Mouse (Mus musculus) megakaryocyte-erythroid progenitor cell, adult 5-6 weeks (primary cell): ENCODE data around the gene Insrr. TPM values are rescaled to one million over a fixed set of nuclear protein-coding genes. Genes with fewer than 3 reads are reported as not detected.
"Not testable (repeated sequence)": the region's sequence is repeated elsewhere in the genome, so short reads cannot be mapped to it uniquely, and the experiment has no call there.

ENCODE experiments used
- ATAC-seq: replicated peaks from 2 replicates; pipeline ENCODE4 v1.8.0; 2016; ENCODE audit warnings: mild to moderate bottlenecking, inconsistent platforms; ENCODE audit not compliant: severe bottlenecking, poor library complexity, low FRiP score, low TSS enrichment
- total RNA-seq, 2 experiments: library from RNA; stranded (forward) in 1 of 2; stranded (reverse) in 1 of 2; fragments of 200-1000, 215-1000 nt in 1 of 2; fragments of >200 nt in 1 of 2; fragmentation: Nextera tagmentation in 1 of 2; gene quantifications; 2 replicates each; pipeline ENCODE4 v1.2.3; 2014 to 2017

Gene Insrr
- total RNA-seq, 2 experiments from 2014 or later: not detected

DNA sequence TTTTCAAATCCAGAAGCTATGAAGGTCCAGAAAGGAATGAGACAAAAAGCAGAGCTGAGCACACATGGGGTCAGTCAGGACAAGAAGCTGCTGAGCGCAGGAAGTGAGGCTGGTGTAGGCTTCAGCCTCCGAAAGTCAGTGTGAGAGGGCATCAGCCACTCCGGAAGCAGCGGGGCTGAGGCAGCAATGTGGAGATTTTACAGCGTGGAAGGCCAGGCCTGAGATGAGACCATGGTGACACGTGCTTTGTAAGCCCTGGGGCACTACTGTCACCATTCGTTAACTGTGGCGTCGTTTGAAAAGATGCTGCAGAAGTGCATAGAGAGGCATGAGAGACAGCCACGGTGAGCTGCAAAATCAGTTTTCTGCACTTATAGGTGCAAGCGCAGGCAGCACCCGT is 21.5 kb downstream of the Insrr start:
- no peak for ATAC-seq

DNA sequence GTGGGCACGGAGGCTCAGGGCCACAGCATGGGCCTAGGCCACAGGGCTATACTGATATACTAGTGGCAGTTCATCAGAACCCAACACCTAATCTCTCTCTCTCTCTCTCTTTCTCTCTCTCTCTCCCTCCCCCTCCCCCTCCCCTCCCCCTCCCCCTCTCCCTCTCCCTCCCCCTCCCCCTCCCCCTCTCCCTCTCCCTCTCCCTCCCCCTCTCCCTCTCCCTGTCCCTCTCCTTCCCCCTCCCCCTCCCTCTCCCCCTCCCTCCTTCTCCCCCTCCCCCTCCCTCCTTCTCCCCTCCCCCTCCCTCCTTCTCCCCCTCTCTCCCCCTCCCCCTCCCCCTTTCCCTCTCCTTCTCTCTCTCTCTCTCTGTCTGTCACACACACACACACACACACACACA is 27.5 kb downstream of the Insrr start, which contains the start of gene Pear1:
Pear1 (minus strand) TSS at position 101 of the 400 bp plus-strand sequence.
- ATAC-seq: not testable (repeated sequence)

DNA sequence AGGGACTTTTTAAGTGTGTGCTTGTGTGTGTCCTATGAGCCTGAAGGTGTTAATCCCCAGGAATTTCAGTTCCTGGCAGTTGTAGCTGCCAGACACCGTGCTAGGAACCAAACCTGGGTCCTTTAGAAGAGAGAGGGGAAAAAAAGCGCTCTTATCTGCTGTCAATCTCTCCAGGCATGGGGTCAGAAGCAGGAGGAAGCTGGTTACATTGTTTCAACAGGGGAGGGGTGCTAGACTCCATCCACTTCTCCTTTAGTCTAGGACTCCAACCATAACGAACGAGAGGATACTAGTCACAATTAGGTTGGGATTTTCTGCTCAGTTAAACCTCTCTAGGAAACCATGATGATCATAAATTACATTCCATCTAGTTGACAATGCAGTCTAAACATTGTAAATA is 31.7 kb downstream of the Insrr start:
- no peak for ATAC-seq

DNA sequence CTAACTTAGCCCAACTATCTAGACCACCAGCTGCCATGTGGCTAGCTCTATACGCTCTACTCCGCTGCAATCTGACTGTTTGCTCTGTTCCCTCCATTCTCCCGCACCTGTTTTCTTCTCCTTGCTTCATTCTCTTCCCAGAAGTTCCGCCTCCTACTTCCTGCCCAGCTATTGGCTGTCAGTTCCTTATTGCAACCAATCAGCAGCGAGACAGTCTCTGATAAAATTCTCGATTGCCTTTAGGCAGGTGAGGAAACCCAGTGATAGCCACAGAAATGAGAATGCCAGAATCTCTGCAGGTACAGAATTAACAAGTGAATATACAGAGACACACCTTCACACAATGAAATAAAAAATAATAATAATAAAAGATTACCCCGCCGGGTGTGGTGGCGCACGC is 32.3 kb downstream of the Insrr start:
- no peak for ATAC-seq

DNA sequence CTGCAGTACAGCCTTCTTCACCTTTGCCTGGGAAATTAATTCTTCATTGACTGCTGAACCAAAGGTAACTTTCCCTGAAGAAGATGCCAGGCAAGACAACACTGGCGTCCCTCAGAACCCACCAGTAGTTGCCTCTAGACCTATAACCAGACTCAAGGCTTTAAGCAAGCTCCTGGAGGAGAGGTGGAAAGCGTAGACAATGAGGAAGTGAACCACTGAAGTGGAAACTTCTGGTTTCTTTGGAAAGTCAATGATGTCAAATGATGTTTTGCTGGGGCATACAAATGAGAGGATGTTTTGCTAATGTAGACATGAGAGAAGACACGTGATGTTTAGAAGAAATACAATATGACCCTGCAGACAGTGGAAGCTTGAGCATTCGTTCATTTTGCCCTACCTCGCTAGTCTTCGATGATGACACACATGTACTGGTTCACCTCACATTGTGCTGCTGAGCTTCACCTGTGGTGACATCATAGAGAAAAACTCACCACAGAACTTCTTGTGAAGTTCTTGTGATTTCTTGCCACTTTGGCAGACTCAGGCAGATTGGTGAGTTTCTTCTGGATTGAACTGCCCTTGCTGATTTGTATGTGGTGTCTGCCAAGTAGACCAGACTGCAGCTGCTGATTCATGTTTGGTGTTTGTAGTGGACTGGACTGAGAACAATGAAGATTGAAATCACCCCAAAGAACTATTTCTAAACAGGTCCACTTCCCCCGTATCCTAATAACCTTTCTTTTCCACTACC is 35.5 kb downstream of the Insrr start:
- ATAC-seq: no peak

DNA sequence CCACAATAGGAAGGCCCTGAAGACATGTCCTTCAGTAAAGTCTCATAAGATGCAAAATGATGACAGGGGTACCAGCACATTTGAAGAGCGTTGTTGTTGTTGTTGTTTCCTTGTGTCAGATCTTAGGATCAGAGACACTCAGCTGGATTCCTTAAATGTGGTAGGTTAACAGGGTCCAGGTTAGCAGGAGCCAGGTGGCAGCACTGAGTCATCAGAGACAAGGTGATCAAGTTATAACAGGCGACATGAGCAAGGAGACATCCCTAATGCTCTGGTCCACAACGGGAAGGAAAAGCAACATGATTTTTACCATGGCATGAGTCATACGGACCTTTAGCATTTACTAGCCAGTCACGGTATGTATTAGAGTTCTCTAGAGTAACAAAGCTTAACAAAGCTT is 36.7 kb downstream of the Insrr start:
- no peak for ATAC-seq

DNA sequence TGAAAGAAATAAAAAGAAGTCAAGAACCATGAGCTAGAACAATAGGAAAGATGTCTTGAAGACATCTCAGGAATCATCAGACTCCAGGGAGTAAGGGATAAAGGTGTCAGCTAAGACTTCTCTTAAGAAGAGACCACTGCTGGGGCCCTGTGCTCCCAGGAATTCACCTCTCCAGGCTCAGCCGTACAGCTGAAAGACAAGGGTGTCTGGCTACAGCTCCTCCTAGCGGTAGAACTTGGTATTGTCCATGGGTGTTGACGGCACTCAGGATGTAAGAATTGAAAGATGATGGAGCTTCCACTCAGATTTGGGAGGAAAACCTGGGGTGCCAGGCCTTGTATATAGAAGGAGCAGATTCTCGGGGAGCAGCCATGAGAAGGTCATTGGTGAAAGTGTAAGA is 41.9 kb downstream of the Insrr start:
- peak; percentile 85 for ATAC-seq

DNA sequence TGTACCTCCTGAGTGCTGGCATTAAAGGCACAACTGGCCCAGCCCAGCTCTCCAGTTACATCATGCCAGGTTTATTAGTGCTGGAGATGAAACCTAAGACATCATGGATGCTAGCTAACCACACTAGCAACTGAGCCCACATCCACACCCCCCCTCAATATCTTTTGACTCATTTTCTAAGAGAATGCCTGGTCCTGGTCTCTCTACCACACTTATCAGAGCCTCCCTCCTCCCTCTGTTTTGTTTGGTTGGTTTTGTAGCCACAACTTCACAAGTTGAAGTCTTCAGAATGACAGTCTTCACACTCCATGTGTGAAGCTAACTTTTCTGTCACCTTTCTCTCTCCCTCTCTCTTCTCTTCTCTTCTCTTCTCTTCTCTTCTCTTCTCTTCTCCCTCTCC is 44.1 kb downstream of the Insrr start:
- no peak for ATAC-seq

DNA sequence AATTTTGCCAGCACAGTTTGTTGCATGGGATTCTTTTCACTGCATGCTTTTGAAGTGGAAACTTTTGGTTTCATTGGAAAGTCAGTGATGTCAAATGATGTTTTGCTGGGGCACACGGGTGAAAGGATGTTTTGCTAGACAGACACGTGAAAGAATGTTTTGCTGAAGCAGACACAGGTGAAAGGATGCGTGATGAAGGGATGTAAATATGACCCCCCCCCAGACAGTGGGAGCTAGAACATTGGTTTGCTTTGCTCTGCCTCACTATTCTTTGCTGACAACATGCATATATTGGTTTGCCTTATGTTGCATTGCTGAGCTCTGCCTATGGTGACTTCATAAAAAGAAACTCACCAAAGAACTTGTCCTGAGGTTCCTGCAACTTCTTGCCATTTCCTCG is 48.2 kb downstream of the Insrr start:
- no peak for ATAC-seq

DNA sequence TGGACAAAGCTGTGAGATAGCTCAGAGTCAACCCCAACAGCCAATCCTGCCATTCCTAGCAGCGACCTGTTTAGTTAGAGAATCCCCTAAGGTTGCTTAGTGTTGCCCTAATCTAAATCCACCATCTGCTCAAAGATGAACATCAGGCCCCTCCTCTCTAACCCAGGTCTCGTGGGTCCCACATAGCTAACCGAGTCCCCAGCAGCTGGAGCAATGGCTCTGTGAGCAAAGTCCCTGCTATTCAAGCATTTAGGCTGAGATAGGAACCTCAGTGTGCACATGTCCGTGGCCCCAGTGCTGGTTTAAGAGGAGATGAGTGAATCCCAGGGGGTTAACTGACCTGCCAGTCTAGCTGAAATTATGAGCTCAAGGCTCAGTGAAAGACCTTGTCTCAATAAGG is 49.4 kb downstream of the Insrr start:
- ATAC-seq: no peak

DNA sequence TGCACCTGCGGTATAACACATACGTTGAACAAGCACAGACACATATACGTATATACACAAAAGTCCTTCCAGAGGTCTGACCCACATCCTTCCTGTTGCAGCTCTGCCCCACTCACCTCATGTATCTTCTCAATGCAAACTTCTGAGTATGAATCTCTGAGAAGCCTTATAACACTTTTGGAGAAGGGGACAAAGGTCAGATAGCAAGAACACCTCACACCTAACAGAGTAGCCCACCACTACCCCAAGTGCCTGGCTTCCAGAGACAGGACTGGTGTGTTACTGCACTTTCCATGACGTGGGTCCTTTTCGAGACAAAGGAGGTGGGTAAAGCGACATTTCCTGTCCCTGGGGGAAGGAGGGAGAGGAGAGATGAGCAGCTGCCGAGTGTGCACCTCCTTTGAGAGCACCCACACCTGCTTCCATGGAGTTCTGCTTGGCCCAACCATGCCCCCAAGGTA is 49.9 kb downstream of the Insrr start, which contains the start of gene Sh2d2a:
Sh2d2a (plus strand) TSS at position 106 of the 461 bp plus-strand sequence.
- no peak for ATAC-seq

DNA sequence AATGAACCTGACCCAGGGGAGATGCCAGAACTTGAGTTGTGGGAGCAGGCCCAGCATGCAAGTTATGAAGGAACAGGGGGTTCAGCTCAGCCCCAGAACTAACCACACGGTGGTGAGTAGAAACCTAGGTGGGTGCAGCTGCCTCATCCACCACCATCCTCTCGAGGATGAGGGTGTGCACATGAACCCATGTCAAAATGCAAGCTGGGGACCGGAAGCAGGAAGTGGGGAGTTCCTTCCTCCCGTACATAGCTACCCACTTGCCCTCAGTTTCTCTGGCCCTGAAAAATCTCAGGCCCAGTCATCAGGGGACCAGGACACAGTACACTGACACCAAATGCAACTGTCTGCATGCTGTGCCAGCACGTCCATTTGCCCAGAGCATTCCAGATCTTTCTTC is 50.9 kb downstream of the Insrr start:
- ATAC-seq: no peak

DNA sequence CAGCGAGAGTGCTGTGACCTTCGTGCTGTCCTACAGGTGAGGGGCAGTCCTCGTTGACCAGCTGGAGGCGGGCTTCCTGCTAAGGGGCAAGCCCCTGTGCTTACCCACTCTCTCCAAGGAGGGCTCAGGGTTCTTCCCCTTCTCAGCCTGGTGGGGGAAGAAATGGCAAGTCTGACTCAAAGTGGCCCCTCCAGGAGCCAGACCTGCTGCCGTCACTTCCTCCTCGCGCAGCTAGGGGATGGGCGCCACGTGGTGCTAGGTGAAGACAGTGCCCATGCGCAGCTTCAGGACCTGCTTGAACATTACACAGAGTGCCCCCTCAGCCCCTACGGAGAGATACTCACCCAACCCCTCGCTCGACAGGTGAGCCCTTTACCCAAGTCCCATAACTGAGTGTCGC is 52.4 kb downstream of the Insrr start:
- ATAC-seq: no peak

DNA sequence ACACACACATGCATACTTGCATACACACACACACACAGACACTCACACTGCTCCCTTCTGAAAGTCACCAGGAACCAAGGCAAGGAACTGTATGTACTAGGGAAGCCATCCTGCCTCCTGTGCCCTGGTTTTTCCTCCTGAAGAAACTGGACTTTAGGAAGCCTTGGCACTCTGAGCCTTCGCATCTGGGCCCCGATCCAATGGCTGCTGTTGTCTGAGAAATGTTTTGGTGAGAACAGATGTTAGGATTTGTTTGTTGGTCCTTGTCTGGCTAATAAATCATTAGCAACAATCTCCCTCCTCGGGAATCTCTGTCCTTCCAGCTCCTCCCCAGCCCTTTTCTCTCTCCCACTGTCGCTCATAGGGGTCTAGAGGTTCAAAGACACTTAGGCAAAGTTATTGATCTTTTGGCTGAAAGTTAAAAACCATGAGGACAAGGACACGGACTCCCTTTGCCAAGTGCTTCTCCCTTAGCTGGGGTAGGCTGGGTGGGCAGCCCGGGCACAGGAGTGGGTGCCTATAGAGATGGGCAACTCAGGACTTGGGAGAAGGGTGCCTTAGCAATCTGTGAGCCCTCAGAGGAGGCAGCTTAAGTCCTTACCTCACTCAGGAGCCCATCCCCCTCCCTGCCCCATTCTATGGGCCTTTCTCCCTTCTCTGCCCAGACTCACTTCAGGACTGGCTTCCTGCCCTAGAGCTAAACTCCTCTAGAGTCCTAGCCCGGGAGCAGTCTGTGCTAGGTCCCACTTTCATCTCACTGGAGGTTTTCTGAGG is 58.2 kb downstream of the Insrr start:
- ATAC-seq: no peak

DNA sequence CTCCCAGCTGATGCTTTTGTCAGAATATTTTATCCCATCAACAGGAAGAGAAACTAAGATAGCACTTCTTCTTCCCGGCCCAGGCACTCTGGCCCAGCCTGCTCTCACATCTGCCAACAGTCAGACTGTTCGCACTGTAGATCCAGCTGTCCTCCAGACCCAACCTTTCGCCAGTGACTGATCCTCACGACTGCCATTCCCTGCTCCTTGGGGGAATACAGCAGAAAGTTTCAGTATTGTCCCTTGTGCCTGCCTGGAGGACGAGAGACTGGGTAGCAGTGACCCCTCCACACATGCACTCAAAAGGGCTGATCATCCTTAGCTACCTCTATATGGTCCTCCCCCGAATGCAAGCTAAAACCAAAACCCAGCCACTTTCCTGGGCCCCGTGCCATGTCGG is 59.2 kb downstream of the Insrr start:
- no peak for ATAC-seq

DNA sequence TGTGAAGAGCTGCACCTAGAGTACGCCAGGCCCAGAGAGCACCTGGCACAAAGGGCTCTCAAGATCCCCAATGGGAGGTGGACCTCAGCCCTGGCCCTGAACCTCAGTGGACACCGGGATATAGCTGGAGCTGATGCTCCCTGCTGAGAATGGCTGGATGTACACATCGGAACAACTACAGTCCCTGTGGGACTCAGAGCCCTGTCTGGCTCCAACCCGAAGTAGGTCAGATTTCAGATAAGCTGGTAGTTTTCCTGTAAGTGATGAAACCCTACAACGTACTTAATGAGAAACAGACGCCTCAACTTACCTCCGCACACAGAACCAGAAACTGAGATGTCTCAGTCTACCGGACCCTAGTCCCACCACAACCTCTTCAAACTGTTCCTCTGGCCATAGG is 60.9 kb downstream of the Insrr start:
- no peak for ATAC-seq

DNA sequence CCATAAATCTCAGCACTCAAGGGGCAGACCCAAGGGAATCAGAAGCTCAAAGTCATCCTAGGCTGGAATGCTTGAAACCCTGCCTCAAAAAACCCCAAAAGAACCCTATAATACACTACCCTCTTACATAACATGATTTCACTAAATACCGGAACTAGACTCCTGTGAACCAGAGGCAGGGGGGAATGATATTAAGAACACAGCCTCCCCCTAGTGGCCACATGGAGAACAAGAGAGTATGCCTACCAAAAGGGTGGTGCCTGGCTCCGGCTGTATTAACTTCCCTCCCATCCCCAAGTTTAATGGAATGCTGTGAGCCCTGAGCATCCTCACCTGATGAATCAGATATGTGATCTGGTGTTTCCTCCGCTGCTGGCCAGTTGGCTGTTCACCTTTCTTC is 63.1 kb downstream of the Insrr start:
- peak; percentile 73 for ATAC-seq

DNA sequence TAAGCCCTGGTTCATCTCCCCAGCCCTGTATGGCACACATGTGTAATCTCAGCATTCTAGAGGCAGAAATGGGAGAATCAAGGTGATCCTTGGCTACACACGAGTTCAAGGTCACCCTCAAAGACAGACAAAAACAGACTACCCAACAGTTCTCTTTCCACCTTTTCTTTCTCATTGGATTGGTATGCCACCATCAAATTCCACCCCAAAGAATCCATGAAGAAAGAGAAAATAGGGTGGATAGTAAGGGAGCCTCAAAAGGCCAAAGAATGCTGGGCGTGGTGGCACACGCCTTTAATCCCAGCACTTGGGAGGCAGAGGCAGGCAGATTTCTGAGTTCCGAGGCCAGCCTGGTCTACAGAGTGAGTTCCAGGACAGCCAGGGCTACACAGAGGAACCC is 67.4 kb downstream of the Insrr start:
- not testable (repeated sequence) for ATAC-seq
